13 mouse cellular contexts compared by ENCODE assay signal in genomic region chr13:49353422-49353821, GRCm38 (mm10). TPM values are rescaled to one million over a fixed set of nuclear protein-coding genes. Genes with fewer than 3 reads are reported as not detected.
ATAC-seq and TF ChIP-seq lines count a peak whose summit lies in the region.
"Had no signal": no experiment of that assay in that cellular context is flagged by ENCODE, and none has a peak within 500 bp of the region (broad histone marks: within the 10 kb centered on the region; RNA-seq: fewer than 3 reads in every experiment).

No protein-coding gene starts in this region.

- H3K4me3 ChIP-seq in forebrain, embryonic 12.5 days (replicated peaks): no peak overlapping the region
- no peak overlapping the region for H3K4me3 ChIP-seq in forebrain, embryonic 13.5 days
- no peak overlapping the region for H3K4me3 ChIP-seq in heart, embryonic 13.5 days
- no peak overlapping the region for H3K4me3 ChIP-seq in heart, embryonic 12.5 days
- H3K4me3 ChIP-seq in neural tube, embryonic 13.5 days: no peak overlapping the region
- H3K4me3 ChIP-seq in neural tube, embryonic 15.5 days (replicated peaks): no peak overlapping the region
- no peak overlapping the region for H3K4me3 ChIP-seq in olfactory bulb, adult 2 months (ENCODE audit: insufficient read depth, low read depth, low read length)
- H3K4me3 ChIP-seq: limb, embryonic 13.5 days; liver, embryonic 13.5 days; midbrain, embryonic 12.5 days; stomach, embryonic 15.5 days had no signal

- H3K9ac ChIP-seq in forebrain, embryonic 12.5 days: no peak overlapping the region
- H3K9ac ChIP-seq in forebrain, embryonic 13.5 days: no peak overlapping the region
- no peak overlapping the region for H3K9ac ChIP-seq in heart, embryonic 13.5 days
- H3K9ac ChIP-seq in heart, embryonic 12.5 days: no peak overlapping the region
- H3K9ac ChIP-seq in neural tube, embryonic 13.5 days: no peak overlapping the region
- H3K9ac ChIP-seq in neural tube, embryonic 15.5 days (replicated peaks): no peak overlapping the region
- H3K9ac ChIP-seq: forebrain, postnatal 0 days; limb, embryonic 13.5 days; liver, embryonic 13.5 days; midbrain, embryonic 12.5 days; stomach, embryonic 15.5 days had no signal

- TF ChIP-seq POLR2A in olfactory bulb, adult 2 months (IDR thresholded peaks at IDR 0.05; ENCODE audit: insufficient read depth, low read depth, low read length): no peak

- H3K27me3 ChIP-seq in forebrain, embryonic 12.5 days: no peaks in the 10 kb centered on the region
- H3K27me3 ChIP-seq in forebrain, embryonic 13.5 days: no peaks in the 10 kb centered on the region
- no peaks in the 10 kb centered on the region for H3K27me3 ChIP-seq in heart, embryonic 13.5 days (replicated peaks)
- no peaks in the 10 kb centered on the region for H3K27me3 ChIP-seq in heart, embryonic 12.5 days (replicated peaks)
- no peaks in the 10 kb centered on the region for H3K27me3 ChIP-seq in neural tube, embryonic 13.5 days
- no peaks in the 10 kb centered on the region for H3K27me3 ChIP-seq in neural tube, embryonic 15.5 days (replicated peaks)
- H3K27me3 ChIP-seq: limb, embryonic 13.5 days; liver, embryonic 13.5 days; midbrain, embryonic 12.5 days; stomach, embryonic 15.5 days had no signal

- 0 out of 2 replicates have a peak overlapping the region, but pooled peaks have one; percentile 15 for H3K27ac ChIP-seq in forebrain, embryonic 12.5 days
- no peak overlapping the region for H3K27ac ChIP-seq in forebrain, embryonic 13.5 days
- 0 out of 2 replicates have a peak overlapping the region, but pooled peaks have one; percentile 28 for H3K27ac ChIP-seq in heart, embryonic 13.5 days (replicated peaks)
- H3K27ac ChIP-seq in heart, embryonic 12.5 days (ENCODE audit: poor library complexity, severe bottlenecking): no peak overlapping the region
- H3K27ac ChIP-seq in neural tube, embryonic 13.5 days (replicated peaks): peak overlapping the region; percentile 69
- no peak overlapping the region; the same call in 1 of the 2 replicates for H3K27ac ChIP-seq in neural tube, embryonic 15.5 days (replicated peaks)
- peak overlapping the region; percentile 56; the same call in 1 of the 2 replicates for H3K27ac ChIP-seq in olfactory bulb, adult 2 months (ENCODE audit: insufficient read depth, low read depth, low read length)
- H3K27ac ChIP-seq: limb, embryonic 13.5 days; liver, embryonic 13.5 days; stomach, embryonic 15.5 days had no signal

- TF ChIP-seq CTCF in olfactory bulb, adult 2 months (IDR thresholded peaks at IDR 0.05; ENCODE audit: insufficient read depth, low read depth, low read length): no peak

- H3K9me3 ChIP-seq in forebrain, embryonic 12.5 days: no peaks in the 10 kb centered on the region
- no peaks in the 10 kb centered on the region for H3K9me3 ChIP-seq in forebrain, embryonic 13.5 days (replicated peaks)
- H3K9me3 ChIP-seq in heart, embryonic 13.5 days: no peaks in the 10 kb centered on the region
- H3K9me3 ChIP-seq in heart, embryonic 12.5 days (replicated peaks): no peaks in the 10 kb centered on the region
- H3K9me3 ChIP-seq in neural tube, embryonic 13.5 days: no peaks in the 10 kb centered on the region
- H3K9me3 ChIP-seq in neural tube, embryonic 15.5 days (replicated peaks): no peaks in the 10 kb centered on the region
- H3K9me3 ChIP-seq: limb, embryonic 13.5 days; liver, embryonic 13.5 days; midbrain, embryonic 12.5 days; stomach, embryonic 15.5 days had no signal

- H3K36me3 ChIP-seq in forebrain, embryonic 12.5 days (replicated peaks): 0 out of 2 replicates have a peak, but pooled peaks cover 4% of the 10 kb centered on the region
- H3K36me3 ChIP-seq in forebrain, embryonic 13.5 days (ENCODE audit: poor library complexity, severe bottlenecking): peaks cover 22% of the 10 kb centered on the region
- H3K36me3 ChIP-seq in heart, embryonic 13.5 days: peaks cover 21% of the 10 kb centered on the region
- peaks cover 20% of the 10 kb centered on the region for H3K36me3 ChIP-seq in heart, embryonic 12.5 days
- peaks cover 14% of the 10 kb centered on the region for H3K36me3 ChIP-seq in neural tube, embryonic 13.5 days
- H3K36me3 ChIP-seq in neural tube, embryonic 15.5 days: peaks cover 9% of the 10 kb centered on the region
- H3K36me3 ChIP-seq: midbrain, embryonic 12.5 days; stomach, embryonic 15.5 days had no signal

- ATAC-seq in forebrain, embryonic 12.5 days (ENCODE audit: low FRiP score): no peak
- no peak for ATAC-seq in forebrain, embryonic 13.5 days
- no peak for ATAC-seq in heart, embryonic 13.5 days (ENCODE audit: extremely low read depth, insufficient number of reproducible peaks, low FRiP score, low TSS enrichment)
- ATAC-seq in heart, embryonic 12.5 days (ENCODE audit: insufficient number of reproducible peaks, low FRiP score): no peak
- no peak for ATAC-seq in neural tube, embryonic 13.5 days (ENCODE audit: low read depth)
- ATAC-seq in neural tube, embryonic 15.5 days (ENCODE audit: low FRiP score): no peak
- ATAC-seq in activated CD4-positive, CD25-positive, alpha-beta regulatory T cell, adult 4 months: no peak

- no peak overlapping the region for H3K4me2 ChIP-seq in forebrain, embryonic 12.5 days
- no peak overlapping the region for H3K4me2 ChIP-seq in forebrain, embryonic 13.5 days
- H3K4me2 ChIP-seq in heart, embryonic 13.5 days: no peak overlapping the region
- H3K4me2 ChIP-seq in heart, embryonic 12.5 days: no peak overlapping the region
- no peak overlapping the region for H3K4me2 ChIP-seq in neural tube, embryonic 13.5 days
- H3K4me2 ChIP-seq in neural tube, embryonic 15.5 days: no peak overlapping the region
- H3K4me2 ChIP-seq: limb, embryonic 13.5 days; liver, embryonic 13.5 days; midbrain, embryonic 12.5 days; stomach, embryonic 15.5 days had no signal

- H3K4me1 ChIP-seq in forebrain, embryonic 12.5 days: peaks cover 33% of the 10 kb centered on the region
- peaks cover 36% of the 10 kb centered on the region for H3K4me1 ChIP-seq in forebrain, embryonic 13.5 days
- H3K4me1 ChIP-seq in heart, embryonic 13.5 days: peaks cover 73% of the 10 kb centered on the region
- H3K4me1 ChIP-seq in heart, embryonic 12.5 days (replicated peaks): peaks cover 71% of the 10 kb centered on the region
- H3K4me1 ChIP-seq in neural tube, embryonic 13.5 days (replicated peaks): peaks cover 61% of the 10 kb centered on the region
- H3K4me1 ChIP-seq in neural tube, embryonic 15.5 days: peaks cover 36% of the 10 kb centered on the region
- peaks cover 24% of the 10 kb centered on the region for H3K4me1 ChIP-seq in olfactory bulb, adult 2 months (ENCODE audit: control insufficient read depth, insufficient read depth, low read length)

RNA-seq across cellular contexts. Expression of gene Bicd2, which starts 12.0 kb away (rescaled TPM):
- polyA plus RNA-seq in forebrain, embryonic 12.5 days (2016; fragmentation: Nextera tagmentation; extraction: Ambion mirVana): 38.9 and 39.1 TPM in 2 replicates
- 24.8 and 26.7 TPM in 2 replicates for polyA plus RNA-seq in forebrain, embryonic 13.5 days (2015; fragmentation: Nextera tagmentation; extraction: Ambion mirVana)
- 38.7 and 40.6 TPM in 2 replicates for polyA plus RNA-seq in heart, embryonic 13.5 days (2015; fragmentation: Nextera tagmentation; extraction: Ambion mirVana)
- polyA plus RNA-seq in heart, embryonic 12.5 days (2016; fragmentation: Nextera tagmentation; extraction: Ambion mirVana): 53.5 and 54.0 TPM in 2 replicates
- 35.4 and 35.9 TPM in 2 replicates for polyA plus RNA-seq in neural tube, embryonic 13.5 days (2015; fragmentation: Nextera tagmentation; extraction: Ambion mirVana)
- polyA plus RNA-seq in neural tube, embryonic 15.5 days (2015; fragmentation: Nextera tagmentation; extraction: Ambion mirVana): 28.3 and 30.3 TPM in 2 replicates
- polyA plus RNA-seq in olfactory bulb, adult 2 months (2012; ENCODE audit: insufficient read depth, insufficient read length, low replicate concordance, missing spikeins): 48.0 TPM in 1 of 2 replicates, not detected in the other
- polyA plus RNA-seq in activated CD4-positive, CD25-positive, alpha-beta regulatory T cell, adult 4 months (2017; shearing (Covaris generic)): 1 to 10 TPM; 5.8 to 6.2 TPM

RNA-seq across cellular contexts. Expression of gene Fgd3, which starts 33.3 kb away (rescaled TPM):
- 1.7 and 2.5 TPM in 2 replicates for polyA plus RNA-seq in forebrain, embryonic 12.5 days (2016; fragmentation: Nextera tagmentation; extraction: Ambion mirVana)
- 3.0 and 3.3 TPM in 2 replicates for polyA plus RNA-seq in forebrain, embryonic 13.5 days (2015; fragmentation: Nextera tagmentation; extraction: Ambion mirVana)
- polyA plus RNA-seq in heart, embryonic 13.5 days (2015; fragmentation: Nextera tagmentation; extraction: Ambion mirVana): 0.05 and 0.23 TPM in 2 replicates
- polyA plus RNA-seq in heart, embryonic 12.5 days (2016; fragmentation: Nextera tagmentation; extraction: Ambion mirVana): 0.13 and 0.15 TPM in 2 replicates
- polyA plus RNA-seq in neural tube, embryonic 13.5 days (2015; fragmentation: Nextera tagmentation; extraction: Ambion mirVana): 3.1 and 3.8 TPM in 2 replicates
- 2.1 and 2.2 TPM in 2 replicates for polyA plus RNA-seq in neural tube, embryonic 15.5 days (2015; fragmentation: Nextera tagmentation; extraction: Ambion mirVana)
- not detected in 2 replicates for polyA plus RNA-seq in olfactory bulb, adult 2 months (2012; ENCODE audit: insufficient read depth, insufficient read length, low replicate concordance, missing spikeins)
- polyA plus RNA-seq in activated CD4-positive, CD25-positive, alpha-beta regulatory T cell, adult 4 months (2017; shearing (Covaris generic)): 10 to 100 TPM; 11.5 to 13.7 TPM

Comparison
In these comparisons a context has a peak if more than half of its experiments do, and no peak if none do; other contexts are left out.
1. H3K27ac ChIP-seq: peak in forebrain, embryonic 12.5 days (single experiment), heart, embryonic 13.5 days (single experiment), neural tube, embryonic 13.5 days (single experiment) and olfactory bulb, adult 2 months (single experiment); none in forebrain, embryonic 13.5 days (single experiment), heart, embryonic 12.5 days (single experiment) and neural tube, embryonic 15.5 days (single experiment).